Mouse (Mus musculus): ENCODE data around the gene Fam193b. TPM values are rescaled to one million over a fixed set of nuclear protein-coding genes. Genes with fewer than 3 reads are reported as not detected.

The Fam193b gene
- polyA plus RNA-seq, 1 experiment from 2014 or later, result 24.9 TPM

DNA sequence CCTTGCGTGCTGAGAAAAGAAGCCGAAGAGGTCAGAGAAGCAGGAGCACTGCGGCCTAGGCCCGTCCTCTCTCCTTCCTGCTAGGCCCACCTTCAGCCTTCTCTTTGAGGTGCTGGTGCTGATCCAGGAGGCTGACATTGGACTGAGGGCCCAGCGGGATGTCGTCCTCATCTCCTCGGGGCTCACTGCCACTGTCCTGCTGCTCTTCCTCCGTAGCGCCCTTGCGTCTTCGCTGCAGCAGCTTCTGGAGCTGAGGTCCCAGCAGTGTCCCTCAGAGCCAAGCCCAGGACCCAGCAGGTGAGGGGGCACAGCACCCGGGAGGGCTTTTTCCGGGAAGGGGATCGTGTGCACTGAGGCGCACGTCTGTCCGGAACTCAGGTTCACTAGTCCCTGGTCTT is 35.1 kb downstream of the Fam193b start:
- peak; percentile 9 for ATAC-seq (replicated peaks; ENCODE audit: low FRiP score, low read depth)
- Histone ChIP-seq H3K4me1 (replicated peaks; ENCODE audit: insufficient read depth, low read length) (no peaks in the 10 kb centered on the region; the same call in 1 of the 2 replicates), H3K4me2 (ENCODE audit: low read length) (peak overlapping the region; percentile 93), H3K27me3 (ENCODE audit: insufficient read depth, low read length) (no peaks in the 10 kb centered on the region), H3K9ac (ENCODE audit: low read depth, low read length) (peak overlapping the region; percentile 77), H3K36me3 (ENCODE audit: insufficient read depth, low read length) (peaks cover 49% of the 10 kb centered on the region), H3K4me3 (replicated peaks; ENCODE audit: low read depth, low read length) (peak overlapping the region; percentile 89), H3K27ac (no peak overlapping the region), H3K9me3 (replicated peaks; ENCODE audit: low read length) (no peaks in the 10 kb centered on the region)
- no peak for DNase-seq (ENCODE audit: low spot score)
- WGBS, result 15% methylated on average over 17 of the region's 17 CpGs
- TF ChIP-seq CTCF (IDR thresholded peaks at IDR 0.05; ENCODE audit: low read depth), result no peak

DNA sequence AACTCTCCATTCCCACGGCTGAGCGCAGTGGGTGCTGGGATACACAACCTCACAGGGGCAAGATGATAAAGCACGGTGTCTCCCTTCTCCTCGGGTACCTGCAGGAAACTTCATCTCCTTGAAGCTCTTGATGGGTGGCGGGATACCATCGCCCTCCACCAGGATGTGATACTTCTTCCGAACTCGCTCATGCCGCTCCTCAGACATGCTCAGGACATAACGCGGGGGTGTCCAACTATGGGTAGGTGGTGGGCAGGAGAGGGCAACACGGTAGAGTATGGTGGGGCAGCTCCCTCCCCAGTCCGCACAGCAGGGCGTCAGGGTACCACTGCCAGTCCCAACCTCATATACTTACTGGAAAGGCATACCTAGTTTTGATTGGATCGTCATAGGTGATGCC is 35.7 kb downstream of the Fam193b start:
- WGBS, result 89% methylated on average over 15 of the region's 15 CpGs
- H3K9ac ChIP-seq (ENCODE audit: low read depth, low read length), result no peak overlapping the region
- H3K4me3 ChIP-seq (replicated peaks; ENCODE audit: low read depth, low read length), result peak overlapping the region; percentile 89; the same call in 1 of the 2 replicates

DNA sequence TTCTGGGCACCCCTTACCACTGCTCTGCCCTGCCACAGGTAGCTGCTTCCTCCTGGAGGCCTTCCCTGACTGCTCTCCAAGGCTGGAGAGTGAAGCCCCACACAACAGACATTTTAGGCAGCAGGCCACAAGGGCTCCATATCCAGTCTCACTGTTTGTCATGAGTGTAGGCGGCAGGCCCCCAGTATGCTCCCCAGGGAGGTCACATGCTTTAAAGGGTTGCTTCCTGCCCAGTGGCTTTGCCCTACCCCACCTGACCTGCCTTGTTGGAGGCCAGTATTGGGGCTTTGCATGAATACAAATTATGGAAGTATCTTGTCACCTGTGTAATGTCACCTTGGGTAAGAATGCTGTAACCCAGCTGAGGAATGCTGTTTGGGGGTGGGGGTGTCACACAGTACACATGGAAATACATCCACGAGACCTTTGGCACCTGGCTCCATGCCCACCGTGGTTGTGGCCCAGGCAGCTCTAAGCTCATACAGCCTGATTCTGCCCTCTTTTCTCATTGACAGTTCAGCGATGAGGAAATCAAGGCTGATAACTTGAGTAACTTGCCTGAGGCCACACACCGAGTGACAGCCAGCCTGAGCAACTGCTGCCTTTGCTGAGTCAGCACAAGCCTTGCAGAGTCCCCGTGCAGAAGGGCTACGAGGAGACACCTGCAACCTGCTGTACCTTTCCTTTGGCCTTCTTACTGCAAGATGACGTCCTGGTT is 41.6 kb downstream of the Fam193b start, which contains the start of gene Dok3:
Dok3 (minus strand) TSS at position 99 of the 718 bp plus-strand sequence.
- H3K36me3 ChIP-seq (ENCODE audit: insufficient read depth, low read length), result peaks cover 36% of the 10 kb centered on the region; the same call in 1 of the 2 replicates
- WGBS, result 73% methylated on average over 8 of the region's 8 CpGs
- no peaks in the 10 kb centered on the region for H3K9me3 ChIP-seq (replicated peaks; ENCODE audit: low read length)

More for the DNA sequence above, 35.7 kb downstream of the Fam193b start:
- no peak for TF ChIP-seq CTCF (IDR thresholded peaks at IDR 0.05; ENCODE audit: low read depth)
- DNase-seq (ENCODE audit: low spot score) (no peak), ATAC-seq (replicated peaks; ENCODE audit: low FRiP score, low read depth) (no peak)
- H3K27ac ChIP-seq, result no peak overlapping the region
- H3K27me3 ChIP-seq (ENCODE audit: insufficient read depth, low read length), result no peaks in the 10 kb centered on the region
- no peaks in the 10 kb centered on the region; the same call in 1 of the 2 replicates for H3K4me1 ChIP-seq (replicated peaks; ENCODE audit: insufficient read depth, low read length)
- H3K9me3 ChIP-seq (replicated peaks; ENCODE audit: low read length), result no peaks in the 10 kb centered on the region
- peak overlapping the region; percentile 93 for H3K4me2 ChIP-seq (ENCODE audit: low read length)
- H3K36me3 ChIP-seq (ENCODE audit: insufficient read depth, low read length), result peaks cover 48% of the 10 kb centered on the region

DNA sequence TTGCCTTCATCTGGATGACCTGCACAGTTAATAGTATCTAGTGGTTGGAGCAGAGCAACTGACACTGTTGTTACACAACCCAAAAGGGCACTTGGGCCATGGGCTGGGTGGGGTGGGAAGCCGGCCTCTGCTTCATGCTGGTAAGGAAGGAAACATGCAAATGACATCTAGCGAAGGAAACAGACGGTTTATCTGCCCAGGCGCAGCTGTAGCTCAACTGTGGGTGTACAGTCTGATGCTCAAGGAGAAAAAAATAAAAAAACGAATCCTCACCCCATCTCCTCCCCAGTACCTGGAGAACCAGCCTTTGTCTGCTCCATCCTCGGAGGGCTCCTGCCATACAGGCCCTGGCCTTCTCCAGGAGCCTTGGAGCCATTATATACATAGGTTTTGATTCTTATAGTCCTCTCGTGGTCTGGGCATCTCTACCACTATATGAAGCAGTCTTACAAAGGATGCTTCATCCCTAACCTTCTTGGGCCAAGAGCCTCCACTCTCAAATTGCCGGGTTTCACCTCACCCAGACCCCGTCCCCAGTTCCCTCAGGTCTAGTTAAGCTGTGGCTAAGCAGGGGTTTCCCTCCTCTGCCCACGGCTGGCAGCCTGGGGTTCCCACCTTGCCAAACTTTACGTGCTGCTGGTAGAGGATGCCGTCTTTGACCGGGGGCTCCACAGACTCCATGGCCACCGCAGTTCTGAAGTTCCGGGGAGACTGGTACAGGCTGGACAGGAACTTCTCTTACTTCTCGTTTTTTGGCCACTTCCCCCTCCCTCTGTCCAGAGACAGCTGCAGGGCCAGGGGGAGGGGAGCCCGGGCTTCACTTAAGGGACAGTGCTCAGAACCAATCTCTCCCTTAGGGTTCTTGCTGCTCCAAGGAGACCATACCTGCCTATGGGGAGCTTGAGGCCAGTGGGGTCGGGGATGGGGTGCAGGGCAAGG is 42.8 kb downstream of the Fam193b start:
- Histone ChIP-seq H3K27ac (no peak overlapping the region), H3K27me3 (ENCODE audit: insufficient read depth, low read length) (no peaks in the 10 kb centered on the region), H3K4me2 (ENCODE audit: low read length) (no peak overlapping the region), H3K9me3 (replicated peaks; ENCODE audit: low read length) (no peaks in the 10 kb centered on the region), H3K36me3 (ENCODE audit: insufficient read depth, low read length) (peaks cover 26% of the 10 kb centered on the region; the same call in 1 of the 2 replicates), H3K4me3 (replicated peaks; ENCODE audit: low read depth, low read length) (no peak overlapping the region), H3K4me1 (replicated peaks; ENCODE audit: insufficient read depth, low read length) (peaks cover 5% of the 10 kb centered on the region; the same call in 1 of the 2 replicates), H3K9ac (ENCODE audit: low read depth, low read length) (no peak overlapping the region)
- WGBS, result 79% methylated on average over 18 of the region's 18 CpGs
- TF ChIP-seq CTCF (IDR thresholded peaks at IDR 0.05; ENCODE audit: low read depth), result no peak
- DNase-seq (ENCODE audit: low spot score) (no peak), ATAC-seq (replicated peaks; ENCODE audit: low FRiP score, low read depth) (no peak)

More for the DNA sequence above, 41.6 kb downstream of the Fam193b start, which contains the start of gene Dok3:
- ATAC-seq (replicated peaks; ENCODE audit: low FRiP score, low read depth) (peak; percentile 36), DNase-seq (ENCODE audit: low spot score) (no peak)
- Histone ChIP-seq H3K4me1 (replicated peaks; ENCODE audit: insufficient read depth, low read length) (no peaks in the 10 kb centered on the region), H3K4me3 (replicated peaks; ENCODE audit: low read depth, low read length) (no peak within 1 kb of the TSS), H3K27me3 (ENCODE audit: insufficient read depth, low read length) (no peaks in the 10 kb centered on the region), H3K27ac (no peak within 1 kb of the TSS), H3K4me2 (ENCODE audit: low read length) (no peak within 1 kb of the TSS), H3K9ac (ENCODE audit: low read depth, low read length) (no peak within 1 kb of the TSS)
- TF ChIP-seq CTCF (IDR thresholded peaks at IDR 0.05; ENCODE audit: low read depth), result no peak

DNA sequence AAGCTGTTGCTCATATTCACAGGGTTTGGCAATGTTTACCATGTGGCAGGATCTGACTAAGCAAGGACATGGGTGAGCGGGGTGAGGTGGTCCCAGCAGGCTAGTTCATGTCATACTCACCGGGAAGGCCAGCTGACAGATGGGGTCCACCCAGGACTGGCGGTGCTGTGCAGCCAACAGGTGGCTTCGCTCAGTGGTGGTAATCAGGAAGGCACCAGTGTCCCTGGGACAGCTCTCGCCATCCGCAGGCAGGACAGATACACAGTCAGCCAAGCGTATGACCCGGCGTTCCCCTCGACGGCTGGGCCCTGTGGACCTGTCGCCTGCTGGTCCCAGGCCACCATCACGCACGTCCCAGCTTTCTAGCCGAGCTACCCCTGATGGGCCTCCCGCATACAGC is 43.7 kb downstream of the Fam193b start:
- no peak for DNase-seq (ENCODE audit: low spot score)
- no peak overlapping the region for H3K27ac ChIP-seq
- ATAC-seq (replicated peaks; ENCODE audit: low FRiP score, low read depth), result no peak; the same call in 1 of the 2 replicates
- H3K4me2 ChIP-seq (ENCODE audit: low read length), result no peak overlapping the region
- H3K36me3 ChIP-seq (ENCODE audit: insufficient read depth, low read length), result peaks cover 26% of the 10 kb centered on the region; the same call in 1 of the 2 replicates
- no peaks in the 10 kb centered on the region for H3K27me3 ChIP-seq (ENCODE audit: insufficient read depth, low read length)
- H3K4me1 ChIP-seq (replicated peaks; ENCODE audit: insufficient read depth, low read length), result peaks cover 5% of the 10 kb centered on the region; the same call in 1 of the 2 replicates
- H3K9me3 ChIP-seq (replicated peaks; ENCODE audit: low read length), result no peaks in the 10 kb centered on the region
- TF ChIP-seq CTCF (IDR thresholded peaks at IDR 0.05; ENCODE audit: low read depth), result no peak
- no peak overlapping the region for H3K9ac ChIP-seq (ENCODE audit: low read depth, low read length)
- H3K4me3 ChIP-seq (replicated peaks; ENCODE audit: low read depth, low read length), result no peak overlapping the region
- WGBS, result 71% methylated on average over 16 of the region's 16 CpGs

All from kidney, postnatal 0 days (tissue).